Mouse (Mus musculus): ENCODE data around the gene Nrp2. TPM values are rescaled to one million over a fixed set of nuclear protein-coding genes. Genes with fewer than 3 reads are reported as not detected.

The Nrp2 gene
- polyA plus RNA-seq, 1 experiment from 2014 or later = 40.9 TPM

DNA sequence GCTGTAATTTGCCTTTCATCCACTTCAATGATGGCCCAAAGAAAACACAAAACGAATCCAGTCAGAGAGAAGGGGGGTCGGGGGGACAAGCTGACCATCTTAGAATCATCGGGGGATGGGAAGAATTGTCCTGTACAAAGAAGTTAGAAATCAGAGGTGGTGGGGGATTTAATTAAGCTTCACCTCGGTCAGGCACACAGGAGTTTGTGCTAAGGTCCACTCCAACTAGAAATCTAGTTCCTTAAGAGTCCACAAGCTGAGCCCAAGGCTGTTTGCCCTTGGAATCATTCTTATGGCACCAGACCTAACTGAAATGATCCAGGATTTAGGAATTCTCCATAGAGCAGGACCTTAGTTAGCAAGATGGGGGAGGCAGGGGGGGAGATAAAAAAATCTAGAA is 98.3 kb downstream of the Nrp2 start:
- Histone ChIP-seq H3K4me2 (ENCODE audit: low read depth) (no peak overlapping the region), H3K9ac (ENCODE audit: low read length) (no peak overlapping the region), H3K36me3 (ENCODE audit: control insufficient read depth, insufficient read depth, low read length) (no peaks in the 10 kb centered on the region), H3K9me3 (ENCODE audit: control insufficient read depth, low read length) (no peaks in the 10 kb centered on the region), H3K4me1 (ENCODE audit: control insufficient read depth, insufficient read depth, low read length) (no peaks in the 10 kb centered on the region), H3K27ac (ENCODE audit: low read depth, low read length) (no peak overlapping the region), H3K27me3 (ENCODE audit: control insufficient read depth, insufficient read depth, low read length) (no peaks in the 10 kb centered on the region), H3K4me3 (ENCODE audit: low read depth, low read length) (no peak overlapping the region)
- ATAC-seq (ENCODE audit: insufficient read depth, low FRiP score, low TSS enrichment) (no peak), DNase-seq (ENCODE audit: low spot score) (no peak)
- WGBS = 65% methylated on average over 4 of the region's 4 CpGs

DNA sequence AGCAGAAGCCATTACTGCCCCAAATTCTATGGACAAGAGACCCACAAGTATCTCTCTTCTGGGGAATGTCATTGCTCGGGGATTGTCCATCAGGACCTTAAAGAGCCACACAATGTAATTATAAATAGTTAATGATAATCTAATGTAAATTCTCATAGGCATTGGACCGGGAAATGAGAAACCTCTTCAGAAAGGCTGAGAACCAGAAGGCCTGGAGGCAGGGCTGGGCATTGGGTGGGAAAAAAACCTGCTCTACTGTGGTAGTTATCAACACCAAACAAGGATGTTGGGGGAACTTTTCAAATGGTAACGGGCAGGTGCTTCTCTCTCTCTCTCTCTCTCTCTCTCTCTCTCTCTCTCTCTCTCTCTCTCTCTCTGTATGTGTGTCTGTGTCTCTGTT is 98.8 kb downstream of the Nrp2 start:
- 0 out of 2 replicates have a peak, but pooled peaks cover 2% of the 10 kb centered on the region for H3K4me1 ChIP-seq (ENCODE audit: control insufficient read depth, insufficient read depth, low read length)
- 71% methylated on average over 3 of the region's 3 CpGs for WGBS
- H3K4me2 ChIP-seq (ENCODE audit: low read depth) = no peak overlapping the region
- H3K27ac ChIP-seq (ENCODE audit: low read depth, low read length) = no peak overlapping the region
- no peak for ATAC-seq (ENCODE audit: insufficient read depth, low FRiP score, low TSS enrichment)
- H3K9me3 ChIP-seq (ENCODE audit: control insufficient read depth, low read length) = no peaks in the 10 kb centered on the region
- H3K4me3 ChIP-seq (ENCODE audit: low read depth, low read length) = no peak overlapping the region
- no peak for DNase-seq (ENCODE audit: low spot score)
- no peak overlapping the region for H3K9ac ChIP-seq (ENCODE audit: low read length)
- no peaks in the 10 kb centered on the region for H3K27me3 ChIP-seq (ENCODE audit: control insufficient read depth, insufficient read depth, low read length)
- H3K36me3 ChIP-seq (ENCODE audit: control insufficient read depth, insufficient read depth, low read length) = no peaks in the 10 kb centered on the region

DNA sequence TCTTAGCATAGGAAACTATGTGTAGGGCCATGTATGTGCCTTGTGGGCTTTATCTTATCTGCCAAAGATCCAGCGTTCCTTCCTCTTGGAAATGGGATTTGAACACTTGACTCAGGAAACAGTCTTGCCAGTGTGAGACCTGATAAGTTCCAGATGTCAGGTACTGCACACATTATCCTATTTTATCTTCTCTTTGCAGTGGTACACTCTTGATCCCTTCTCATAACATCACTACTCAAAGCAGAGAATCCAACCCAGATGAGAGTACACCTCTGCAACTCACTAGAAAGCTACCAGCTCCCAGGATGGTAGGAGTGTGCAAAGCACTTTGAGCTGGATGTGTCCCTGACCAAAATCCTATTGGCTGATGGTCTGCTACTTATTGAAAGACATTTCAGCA is 100.5 kb downstream of the Nrp2 start:
- Histone ChIP-seq H3K4me2 (ENCODE audit: low read depth) (no peak overlapping the region), H3K36me3 (ENCODE audit: control insufficient read depth, insufficient read depth, low read length) (no peaks in the 10 kb centered on the region), H3K4me1 (ENCODE audit: control insufficient read depth, insufficient read depth, low read length) (0 out of 2 replicates have a peak, but pooled peaks cover 3% of the 10 kb centered on the region), H3K4me3 (ENCODE audit: low read depth, low read length) (no peak overlapping the region), H3K9me3 (ENCODE audit: control insufficient read depth, low read length) (no peaks in the 10 kb centered on the region), H3K27ac (ENCODE audit: low read depth, low read length) (no peak overlapping the region), H3K27me3 (ENCODE audit: control insufficient read depth, insufficient read depth, low read length) (no peaks in the 10 kb centered on the region), H3K9ac (ENCODE audit: low read length) (no peak overlapping the region)
- WGBS = 100% methylated on average over 1 of the region's 1 CpGs
- ATAC-seq (ENCODE audit: insufficient read depth, low FRiP score, low TSS enrichment) = no peak
- DNase-seq (ENCODE audit: low spot score) = no peak

DNA sequence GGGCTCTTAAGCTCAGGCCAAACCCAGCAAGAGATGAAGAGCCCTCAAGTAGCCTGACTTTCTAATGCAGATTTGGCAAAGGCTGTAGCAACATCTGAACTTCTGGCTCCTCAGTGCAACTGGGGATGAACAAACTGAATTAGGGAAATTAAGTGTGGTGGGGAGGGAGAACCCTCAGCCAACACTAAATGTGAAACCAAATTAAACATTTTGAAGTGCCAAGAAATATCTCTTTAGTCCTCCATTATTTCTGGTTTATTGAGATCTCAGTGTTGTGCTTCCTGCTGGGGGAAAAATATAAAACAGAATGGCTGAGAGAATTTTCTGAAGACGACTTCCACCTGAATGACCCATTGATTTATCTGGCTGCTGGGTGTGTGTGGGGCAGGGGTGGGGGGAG is 102.9 kb downstream of the Nrp2 start:
- Histone ChIP-seq H3K4me1 (ENCODE audit: control insufficient read depth, insufficient read depth, low read length) (peaks cover 3% of the 10 kb centered on the region; the same call in 1 of the 2 replicates), H3K4me2 (ENCODE audit: low read depth) (no peak overlapping the region), H3K27ac (ENCODE audit: low read depth, low read length) (no peak overlapping the region), H3K36me3 (ENCODE audit: control insufficient read depth, insufficient read depth, low read length) (no peaks in the 10 kb centered on the region), H3K27me3 (ENCODE audit: control insufficient read depth, insufficient read depth, low read length) (no peaks in the 10 kb centered on the region), H3K9ac (ENCODE audit: low read length) (no peak overlapping the region), H3K4me3 (ENCODE audit: low read depth, low read length) (no peak overlapping the region), H3K9me3 (ENCODE audit: control insufficient read depth, low read length) (no peaks in the 10 kb centered on the region)
- DNase-seq (ENCODE audit: low spot score) (no peak), ATAC-seq (ENCODE audit: insufficient read depth, low FRiP score, low TSS enrichment) (no peak)
- 3% methylated on average over 1 of the region's 1 CpGs for WGBS

DNA sequence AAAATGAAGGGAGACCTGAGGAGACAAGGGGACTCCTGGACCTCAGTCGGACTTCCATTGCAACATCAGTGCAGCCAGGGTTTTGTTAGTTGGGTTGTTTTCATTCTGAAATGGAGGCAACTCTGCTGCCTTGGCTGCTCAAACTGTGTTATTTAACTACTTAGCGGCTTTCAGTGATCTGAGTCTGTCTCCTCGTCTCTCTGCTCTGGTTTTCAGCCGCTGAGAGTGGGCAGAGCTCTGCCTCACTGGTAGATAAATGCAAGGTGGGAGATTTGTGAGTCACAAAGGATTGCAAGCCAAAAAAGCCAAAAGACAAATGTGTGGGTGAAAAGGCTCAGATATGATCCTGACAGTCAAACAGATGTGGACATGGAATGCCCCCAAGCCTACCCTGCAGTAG is 105.3 kb downstream of the Nrp2 start:
- no peaks in the 10 kb centered on the region for H3K27me3 ChIP-seq (ENCODE audit: control insufficient read depth, insufficient read depth, low read length)
- H3K4me3 ChIP-seq (ENCODE audit: low read depth, low read length) = no peak overlapping the region
- no peak overlapping the region for H3K4me2 ChIP-seq (ENCODE audit: low read depth)
- peaks cover 3% of the 10 kb centered on the region; the same call in 1 of the 2 replicates for H3K4me1 ChIP-seq (ENCODE audit: control insufficient read depth, insufficient read depth, low read length)
- no peaks in the 10 kb centered on the region for H3K36me3 ChIP-seq (ENCODE audit: control insufficient read depth, insufficient read depth, low read length)
- H3K9me3 ChIP-seq (ENCODE audit: control insufficient read depth, low read length) = no peaks in the 10 kb centered on the region
- no peak for DNase-seq (ENCODE audit: low spot score)
- no peak overlapping the region for H3K9ac ChIP-seq (ENCODE audit: low read length)
- H3K27ac ChIP-seq (ENCODE audit: low read depth, low read length) = no peak overlapping the region
- WGBS = 81% methylated on average over 4 of the region's 4 CpGs
- ATAC-seq (ENCODE audit: insufficient read depth, low FRiP score, low TSS enrichment) = no peak

DNA sequence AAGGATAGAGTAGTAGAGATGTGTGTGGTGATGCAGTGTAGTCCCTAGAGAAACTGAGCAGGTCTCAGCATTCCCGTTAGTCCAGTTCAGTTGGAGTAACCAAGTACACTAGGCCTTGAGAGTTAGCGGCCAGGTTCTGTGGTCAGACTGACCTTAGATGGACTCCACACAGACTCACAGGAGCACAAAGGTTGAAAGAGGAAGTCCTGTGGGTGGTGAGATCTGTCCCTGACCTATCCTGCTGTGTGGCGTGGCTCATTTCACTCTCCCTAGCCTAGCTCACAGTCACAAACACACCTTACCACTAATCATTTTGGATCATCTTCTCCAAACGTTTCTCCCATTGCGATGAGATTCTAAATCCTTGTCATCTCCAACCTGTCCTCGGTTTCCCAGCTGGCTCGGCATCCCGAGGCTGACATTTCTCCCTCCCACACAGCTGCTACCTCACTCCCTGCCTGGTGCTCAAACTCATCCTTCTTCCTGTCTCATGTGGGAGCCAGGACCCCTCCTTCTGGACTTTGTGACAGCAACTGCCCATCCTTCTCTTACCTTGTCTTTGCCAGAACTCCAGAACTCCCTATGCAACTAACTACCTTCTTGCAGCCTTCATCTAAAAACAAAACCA is 106.6 kb downstream of the Nrp2 start:
- Histone ChIP-seq H3K27me3 (ENCODE audit: control insufficient read depth, insufficient read depth, low read length) (no peaks in the 10 kb centered on the region), H3K9ac (ENCODE audit: low read length) (no peak overlapping the region), H3K9me3 (ENCODE audit: control insufficient read depth, low read length) (no peaks in the 10 kb centered on the region), H3K4me3 (ENCODE audit: low read depth, low read length) (no peak overlapping the region), H3K27ac (ENCODE audit: low read depth, low read length) (no peak overlapping the region), H3K4me2 (ENCODE audit: low read depth) (no peak overlapping the region), H3K4me1 (ENCODE audit: control insufficient read depth, insufficient read depth, low read length) (peaks cover 3% of the 10 kb centered on the region; the same call in 1 of the 2 replicates), H3K36me3 (ENCODE audit: control insufficient read depth, insufficient read depth, low read length) (no peaks in the 10 kb centered on the region)
- 84% methylated on average over 8 of the region's 8 CpGs for WGBS
- ATAC-seq (ENCODE audit: insufficient read depth, low FRiP score, low TSS enrichment) (no peak), DNase-seq (ENCODE audit: low spot score) (no peak)

DNA sequence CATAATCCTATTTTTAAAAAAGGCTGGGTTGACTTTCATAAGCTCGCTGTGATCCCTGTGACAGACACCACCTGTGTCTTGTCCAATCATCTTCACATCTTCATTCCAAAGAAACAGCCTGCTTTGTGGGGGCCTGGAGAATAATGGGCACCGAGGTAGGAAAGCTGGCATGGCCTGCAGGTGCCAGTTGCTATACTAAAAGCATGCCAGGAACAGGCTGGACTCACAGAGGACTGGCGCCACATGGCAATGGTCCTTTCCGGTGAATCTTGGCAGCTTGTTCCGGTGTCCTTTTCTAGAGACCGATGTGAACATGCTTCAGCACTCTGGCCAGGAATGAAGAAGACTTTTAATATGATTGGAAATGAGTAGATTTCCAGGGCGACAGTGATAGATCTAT is 108.1 kb downstream of the Nrp2 start:
- DNase-seq (ENCODE audit: low spot score) (no peak), ATAC-seq (ENCODE audit: insufficient read depth, low FRiP score, low TSS enrichment) (no peak)
- Histone ChIP-seq H3K9ac (ENCODE audit: low read length) (no peak overlapping the region), H3K4me1 (ENCODE audit: control insufficient read depth, insufficient read depth, low read length) (peaks cover 3% of the 10 kb centered on the region; the same call in 1 of the 2 replicates), H3K9me3 (ENCODE audit: control insufficient read depth, low read length) (no peaks in the 10 kb centered on the region), H3K4me3 (ENCODE audit: low read depth, low read length) (no peak overlapping the region), H3K4me2 (ENCODE audit: low read depth) (no peak overlapping the region), H3K27ac (ENCODE audit: low read depth, low read length) (no peak overlapping the region), H3K27me3 (ENCODE audit: control insufficient read depth, insufficient read depth, low read length) (no peaks in the 10 kb centered on the region), H3K36me3 (ENCODE audit: control insufficient read depth, insufficient read depth, low read length) (no peaks in the 10 kb centered on the region)
- 94% methylated on average over 7 of the region's 7 CpGs for whole genome bisulfite sequencing

DNA sequence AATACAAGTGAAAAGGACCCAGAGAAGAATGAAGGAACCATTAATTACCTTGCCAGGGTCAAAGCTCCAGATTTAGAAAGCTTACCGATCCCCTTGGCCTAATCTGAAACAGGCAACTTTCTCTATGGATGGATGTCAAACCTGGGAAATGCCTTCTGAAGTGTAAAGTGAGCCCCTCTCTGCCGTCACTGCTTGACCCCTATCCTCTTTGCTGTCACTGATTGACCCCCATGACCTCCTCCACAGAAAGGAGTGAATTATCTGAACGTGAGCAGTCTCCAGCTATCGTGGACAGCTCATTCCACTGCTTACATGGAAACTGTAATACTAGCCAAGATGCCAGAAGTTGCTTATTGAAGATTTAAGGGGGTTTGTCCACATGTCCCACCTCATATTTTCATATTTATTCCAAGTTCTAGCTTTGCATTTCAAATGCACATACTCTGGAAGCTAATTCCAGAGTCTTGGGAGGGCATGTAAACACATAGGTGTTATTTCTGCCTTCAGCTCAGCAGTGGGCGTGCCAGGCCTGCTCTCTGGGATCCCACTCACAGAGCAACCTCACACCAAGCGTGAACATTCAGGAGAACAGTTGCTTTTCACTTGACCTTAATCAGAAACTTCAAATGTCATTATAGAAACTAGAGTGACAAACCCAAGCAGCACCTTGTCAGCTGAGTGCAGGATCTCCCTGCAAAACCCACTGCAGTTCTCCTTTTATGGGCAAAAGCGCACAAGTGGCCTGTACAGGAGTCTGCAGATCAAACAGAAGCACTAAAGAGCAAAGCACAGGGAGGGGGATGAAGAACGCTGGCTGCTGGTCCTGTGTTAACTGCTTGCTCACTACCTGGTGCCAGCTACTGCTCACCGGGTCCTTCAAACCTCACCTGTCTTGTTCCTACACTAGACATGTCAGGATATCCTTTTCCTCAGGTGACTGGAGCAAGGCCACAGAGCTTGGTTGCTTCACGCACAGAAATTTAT is 109.9 kb downstream of the Nrp2 start:
- Histone ChIP-seq H3K4me1 (ENCODE audit: control insufficient read depth, insufficient read depth, low read length) (no peaks in the 10 kb centered on the region; the same call in 1 of the 2 replicates), H3K36me3 (ENCODE audit: control insufficient read depth, insufficient read depth, low read length) (no peaks in the 10 kb centered on the region), H3K4me3 (ENCODE audit: low read depth, low read length) (no peak overlapping the region), H3K4me2 (ENCODE audit: low read depth) (no peak overlapping the region), H3K27ac (ENCODE audit: low read depth, low read length) (no peak overlapping the region), H3K9me3 (ENCODE audit: control insufficient read depth, low read length) (no peaks in the 10 kb centered on the region), H3K9ac (ENCODE audit: low read length) (no peak overlapping the region), H3K27me3 (ENCODE audit: control insufficient read depth, insufficient read depth, low read length) (no peaks in the 10 kb centered on the region)
- WGBS = 51% methylated on average over 10 of the region's 10 CpGs
- DNase-seq (ENCODE audit: low spot score) (no peak), ATAC-seq (ENCODE audit: insufficient read depth, low FRiP score, low TSS enrichment) (no peak)
